Mouse (Mus musculus) G1E (cell line): ENCODE data around the gene Nup153.

Source experiments
- CTCF ChIP-seq: IDR thresholded peaks from 2 replicates; pipeline ENCODE4 v1.5.1; 2012; ENCODE audit warnings: low read depth, low read length, inconsistent platforms, mixed read lengths
- GATA1 ChIP-seq: IDR thresholded peaks from 2 replicates; pipeline ENCODE4 v1.6.1; 2012; ENCODE audit warnings: borderline replicate concordance, low read length, inconsistent platforms, mixed read lengths
- TAL1 ChIP-seq: conservative IDR thresholded peaks from 2 replicates; pipeline ENCODE4 v1.6.1; 2012; ENCODE audit warnings: low read depth, low read length, inconsistent platforms, mixed read lengths

DNA sequence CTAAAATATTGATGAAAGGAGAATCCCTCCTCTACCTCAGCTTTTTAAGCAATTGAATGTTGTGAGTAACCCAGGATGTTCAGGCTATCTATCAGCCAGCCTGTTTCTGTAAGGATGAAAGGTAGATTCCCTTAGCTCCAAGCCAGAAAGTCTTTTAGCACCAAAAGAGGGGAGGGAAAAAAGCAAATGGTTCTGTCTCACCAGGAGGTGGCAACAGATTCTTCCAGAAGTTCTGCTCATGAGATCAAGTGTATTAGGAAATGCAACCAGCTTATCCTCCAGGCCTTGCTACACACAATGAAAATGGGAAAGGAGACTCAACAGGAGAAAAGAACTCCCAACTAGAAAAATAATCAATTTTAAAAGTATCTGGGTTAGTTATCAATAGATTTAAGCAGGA lies 3.4 kb downstream of the Nup153 start:
- TF ChIP-seq CTCF (no peak), GATA1 (no peak), TAL1 (no peak)
